Mouse (Mus musculus) left cerebral cortex, adult 9 months (tissue): ENCODE data around the gene Armc6.

Source experiments
- DNase-seq, 2 experiments: peaks; one replicate each; pipeline ENCODE4 v3.0.0; 2022; ENCODE audit warnings: low spot score in 2 of 2

Armc6 gene

GRCm38 (mm10) chr8:70195762-70196161, 38.5 kb downstream of the Armc6 start:
- DNase-seq, result no peak

- no peak for DNase-seq
Observed at GRCm38 (mm10) chr8:70194191-70194590, 40.1 kb downstream of the Armc6 start.

DNA sequence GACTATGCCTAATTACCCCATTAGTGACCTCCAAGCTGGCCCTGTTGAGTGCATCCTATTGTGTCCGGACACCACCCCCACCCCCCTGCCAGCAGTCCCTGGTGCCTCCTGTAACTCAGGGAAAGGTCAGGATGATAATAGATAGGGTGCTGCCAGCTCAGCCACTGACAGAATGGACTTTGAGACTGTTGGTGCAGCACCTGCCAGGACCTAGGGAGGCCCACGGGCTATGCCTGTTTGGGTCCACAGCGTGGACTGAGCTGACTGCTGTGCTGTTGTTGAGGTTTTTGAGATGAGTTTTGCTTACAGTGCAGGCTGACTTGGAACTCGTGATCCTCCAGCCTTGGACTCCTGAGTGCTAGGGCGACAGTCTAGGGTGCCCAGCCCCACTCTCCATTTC, 41.0 kb downstream of the Armc6 start:
- DNase-seq, result no peak

- no peak for DNase-seq
Observed at GRCm38 (mm10) chr8:70188707-70189106, 45.6 kb downstream of the Armc6 start.

GRCm38 (mm10) chr8:70183194-70183593, 51.1 kb downstream of the Armc6 start:
- DNase-seq, result no peak

- no peak for DNase-seq
Observed at GRCm38 (mm10) chr8:70181903-70182252, 52.4 kb downstream of the Armc6 start.

- DNase-seq, result no peak
Observed at GRCm38 (mm10) chr8:70181212-70181902, 52.9 kb downstream of the Armc6 start.

DNA sequence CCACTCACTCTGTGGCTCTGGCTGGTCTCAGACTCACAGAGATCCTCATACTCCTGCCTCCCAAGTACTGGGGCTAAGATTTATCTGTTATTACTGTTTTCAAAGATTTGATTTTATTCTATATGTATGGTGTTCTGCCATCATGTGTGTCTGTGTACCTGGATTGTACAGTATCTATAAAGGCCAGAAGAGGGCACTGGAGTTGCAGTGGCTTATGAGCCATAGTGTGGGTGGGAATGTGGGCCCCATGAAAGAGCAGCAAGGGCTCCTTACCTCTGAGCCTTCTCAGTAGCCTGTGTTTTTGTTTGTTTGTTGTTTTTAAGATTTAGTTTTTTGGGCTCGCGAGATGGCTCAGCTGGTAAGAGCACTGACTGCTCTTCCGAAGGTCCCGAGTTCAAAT, 55.2 kb downstream of the Armc6 start:
- no peak for DNase-seq

DNA sequence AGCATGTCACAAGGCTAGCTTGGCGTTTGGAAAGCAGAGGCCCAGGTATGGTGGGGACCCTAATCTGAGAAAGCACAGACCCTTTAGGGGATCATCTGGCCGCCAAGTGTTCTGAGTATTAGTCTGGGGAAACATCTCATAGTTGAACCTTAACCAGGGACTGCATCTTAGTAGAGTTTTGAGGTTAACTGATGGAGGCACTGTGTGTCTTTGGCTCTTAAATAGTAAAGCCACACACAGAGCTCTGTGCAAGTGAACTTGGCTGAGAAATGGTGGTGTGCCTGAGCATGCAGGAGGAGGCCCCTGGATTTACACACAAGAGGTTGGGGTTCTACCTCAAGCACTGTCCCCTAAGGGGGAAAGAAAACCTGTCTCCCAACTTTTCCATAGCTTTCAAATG, 56.0 kb downstream of the Armc6 start:
- DNase-seq, result no peak

DNA sequence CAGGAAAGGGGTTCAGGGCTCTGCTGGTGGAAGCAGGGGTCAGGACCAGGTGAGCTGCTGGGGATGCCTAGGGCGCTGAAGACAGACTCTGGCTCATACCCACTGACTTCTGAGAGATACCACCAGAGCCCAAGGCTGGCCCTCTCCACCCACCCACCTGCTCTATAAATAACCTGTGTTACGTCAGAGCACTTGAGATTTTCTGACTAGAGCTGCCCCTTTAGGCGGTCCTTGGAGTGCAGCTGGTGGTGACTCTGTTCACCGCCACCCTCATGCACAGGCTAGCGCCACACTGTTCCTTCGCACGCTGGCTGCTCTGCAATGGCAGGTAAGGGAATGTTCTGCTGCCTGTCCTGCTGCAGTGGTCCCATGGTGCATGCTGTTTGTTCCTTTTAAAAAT, 60.2 kb downstream of the Armc6 start:
- no peak for DNase-seq

- no peak for DNase-seq
Observed at GRCm38 (mm10) chr8:70173320-70173719, 60.9 kb downstream of the Armc6 start.

DNA sequence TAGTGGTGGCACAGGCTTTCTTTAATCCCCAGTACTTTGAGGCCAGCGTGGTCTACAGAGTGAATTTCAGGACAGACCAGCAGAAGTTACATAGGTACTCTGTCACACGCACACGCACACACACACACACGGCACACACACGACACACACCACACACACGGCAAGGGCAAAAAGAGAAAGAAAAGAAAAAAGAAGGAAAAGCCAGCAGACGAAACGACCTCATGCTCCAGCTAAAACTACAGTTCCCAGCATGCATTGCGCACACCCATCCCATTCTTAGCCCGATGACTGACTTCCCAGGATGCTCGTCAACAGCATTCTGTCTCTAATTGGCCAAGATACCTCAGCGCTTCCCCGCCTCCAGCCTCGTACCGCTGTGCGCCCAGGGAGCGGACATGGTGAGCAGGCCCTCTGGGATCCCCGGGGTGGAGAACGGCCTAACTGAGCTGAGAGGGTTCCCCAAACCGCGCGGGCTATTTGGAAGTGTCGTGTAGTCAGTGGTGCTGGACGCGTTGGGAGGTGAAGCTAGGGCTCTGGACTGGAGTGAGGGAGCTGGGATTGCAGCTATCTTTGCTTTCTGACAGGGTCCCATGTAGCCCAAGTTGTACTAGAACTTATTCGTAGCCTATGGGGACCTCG, 62.1 kb downstream of the Armc6 start, which contains the start of gene Tmem161a:
Gene Tmem161a, plus strand, starts transcription at position 314 of the 639 bp plus-strand sequence.
- DNase-seq, result peak; percentile 89 to 96

DNA sequence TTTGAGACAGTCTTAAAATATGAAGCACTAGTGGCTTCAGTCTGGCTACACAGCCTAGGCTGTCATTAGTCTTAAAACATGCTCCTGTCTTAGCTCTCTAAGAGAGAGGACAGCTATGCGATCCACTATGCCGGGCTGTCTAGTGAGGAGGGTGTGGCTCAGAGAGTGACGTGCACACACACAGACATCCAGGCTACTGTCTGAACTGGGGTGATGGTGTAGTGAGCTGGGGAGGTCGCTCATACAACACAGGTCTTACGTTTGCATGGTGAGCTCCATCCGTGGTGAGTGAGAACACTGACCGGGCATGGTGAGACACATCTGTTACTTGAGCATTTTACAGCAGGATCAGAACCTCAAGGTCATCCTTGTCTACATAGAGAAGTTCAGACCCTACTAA, 63.0 kb downstream of the Armc6 start:
- DNase-seq, result no peak

GRCm38 (mm10) chr8:70170748-70171147, 63.5 kb downstream of the Armc6 start:
- DNase-seq, result no peak
